Mouse (Mus musculus) frontal cortex, postnatal 10 days (tissue): ENCODE data around the gene Edar.

Source experiments
- DNase-seq, 2 experiments: peaks; one replicate each; pipeline ENCODE4 v3.0.0; 2022; ENCODE audit warnings: low spot score in 2 of 2, mixed read lengths in 1 of 2

Edar gene

DNA sequence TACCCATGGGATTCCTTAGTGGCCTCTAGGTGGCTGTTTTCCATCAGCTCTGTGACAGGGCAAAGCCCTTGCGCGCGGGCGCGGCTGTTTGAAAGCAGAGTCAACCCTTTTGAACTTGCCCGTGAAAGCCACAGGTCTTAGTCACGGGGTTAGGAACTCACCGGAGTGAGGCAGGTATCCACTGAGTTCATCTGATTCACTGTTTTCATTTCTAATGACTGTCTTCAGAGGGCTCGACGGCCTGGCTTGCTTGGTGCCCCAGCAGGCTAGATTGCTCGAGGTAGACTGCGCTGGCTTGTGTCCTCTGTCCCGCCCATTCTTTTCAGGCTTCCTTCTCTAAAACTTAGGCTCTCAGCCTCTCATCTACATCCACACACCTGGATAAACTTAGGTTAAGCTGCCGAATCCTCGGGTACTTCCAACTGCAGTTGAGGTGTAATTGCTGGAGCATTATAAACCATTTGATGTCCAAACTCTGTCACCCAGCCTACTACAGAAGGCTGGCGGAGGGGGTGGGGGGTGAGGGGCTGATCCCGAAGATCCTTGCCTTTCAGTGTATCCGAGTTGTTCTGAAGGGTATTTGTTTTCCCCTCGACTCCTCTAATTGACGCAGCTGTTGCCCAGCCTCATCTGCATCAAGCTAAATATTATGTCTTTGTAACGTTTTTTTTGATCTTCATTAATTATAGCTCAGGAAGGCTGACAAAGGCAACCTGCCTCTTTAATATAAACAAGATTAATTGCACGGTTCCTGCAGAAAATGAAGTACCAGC, 24.0 kb downstream of the Edar start:
- no peak for DNase-seq

DNA sequence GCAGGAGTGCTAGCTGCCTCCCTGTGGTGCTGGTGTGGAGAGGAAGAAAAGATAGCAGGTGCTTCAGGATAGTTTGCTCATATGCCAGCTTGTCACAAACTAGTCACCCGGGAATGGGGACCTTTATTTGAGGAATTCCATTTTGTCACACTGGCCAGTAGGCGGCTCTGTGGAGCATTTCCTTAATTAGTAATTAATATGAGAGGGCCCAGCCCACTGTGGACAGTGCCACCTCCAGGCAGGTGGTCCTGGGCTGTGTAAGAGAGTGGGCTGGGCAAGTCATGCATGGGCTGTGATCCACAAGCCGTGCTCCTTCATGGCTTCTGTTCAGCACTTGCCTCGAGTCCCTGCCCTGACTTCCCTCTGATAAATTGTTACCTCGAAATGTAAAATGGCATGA, 26.7 kb downstream of the Edar start:
- no peak for DNase-seq

DNA sequence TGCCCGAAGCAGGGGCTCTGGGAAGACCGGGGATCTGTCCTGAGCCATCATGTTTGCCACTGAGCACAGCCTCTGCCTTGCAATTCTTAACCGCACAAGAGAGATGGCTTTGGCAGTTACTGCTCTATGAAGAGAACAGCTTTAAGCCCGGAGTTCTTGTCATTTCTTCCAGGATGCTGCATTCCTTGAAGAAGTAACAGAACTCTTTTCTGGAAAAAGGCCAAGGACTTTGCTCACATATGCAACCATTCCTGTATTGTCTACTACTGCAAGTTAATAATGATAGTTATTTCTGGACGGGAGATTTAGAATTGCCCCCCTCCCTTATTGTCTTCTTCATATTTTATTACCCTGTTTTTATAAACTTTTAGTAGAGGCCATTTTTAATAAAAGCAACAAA, 30.8 kb downstream of the Edar start:
- no peak for DNase-seq

DNA sequence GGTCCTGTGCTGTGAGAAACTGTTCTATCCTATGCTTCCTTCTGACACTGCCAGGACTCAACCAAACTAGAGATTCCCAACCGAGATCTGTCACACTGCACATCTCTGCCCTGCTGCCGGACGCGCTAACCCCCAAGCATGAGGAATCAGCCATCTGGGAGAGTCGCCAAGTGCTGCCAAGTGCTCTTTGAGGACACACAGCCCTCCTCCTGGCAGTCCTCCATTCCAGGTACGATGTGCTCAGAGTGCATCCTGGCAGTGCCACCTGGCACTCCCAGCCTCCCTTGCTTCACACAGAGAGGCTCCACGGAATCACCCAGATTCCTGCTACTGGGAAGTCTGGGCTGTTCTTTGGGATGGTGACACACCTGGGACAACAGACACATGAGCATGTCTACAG, 31.3 kb downstream of the Edar start:
- DNase-seq: no peak

DNA sequence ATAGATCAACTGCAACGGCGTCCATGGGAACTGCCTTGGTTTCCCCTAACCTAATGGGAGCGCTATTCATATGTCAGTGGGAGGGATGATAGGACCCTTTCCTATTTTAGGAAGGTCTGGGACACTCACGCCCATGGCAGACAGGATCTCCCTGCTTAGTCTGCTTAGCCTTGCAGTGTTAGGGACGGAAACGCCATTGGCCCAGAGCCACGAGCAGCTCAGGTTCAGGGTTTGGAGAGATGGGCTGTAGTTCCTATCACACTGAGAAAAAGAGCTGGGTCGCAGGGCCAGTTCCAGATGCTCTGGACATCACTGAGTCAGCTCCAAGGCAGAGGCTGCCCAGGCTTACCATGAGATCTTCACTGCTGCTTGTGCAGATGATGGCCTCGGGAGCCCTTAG, 32.5 kb downstream of the Edar start:
- DNase-seq: no peak

DNA sequence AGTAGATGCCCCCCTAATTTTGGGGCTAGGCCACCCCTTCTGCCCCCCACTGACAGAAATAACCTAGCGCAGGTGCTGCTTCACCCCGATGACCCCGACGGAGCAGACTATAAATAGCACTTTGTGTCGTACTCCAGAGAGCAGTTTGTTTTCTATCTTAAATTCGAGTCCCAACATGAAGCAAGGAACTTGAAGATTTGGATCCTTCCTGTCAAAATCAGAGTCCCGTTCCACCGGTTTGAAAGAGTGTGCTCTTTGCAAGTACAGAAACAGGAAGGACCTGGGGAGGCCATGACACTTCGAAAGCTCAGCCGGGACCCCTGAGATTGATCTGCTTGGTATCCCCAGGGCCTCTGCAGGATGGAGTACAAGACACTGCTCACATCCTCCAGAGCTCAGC, 33.8 kb downstream of the Edar start:
- DNase-seq: no peak

DNA sequence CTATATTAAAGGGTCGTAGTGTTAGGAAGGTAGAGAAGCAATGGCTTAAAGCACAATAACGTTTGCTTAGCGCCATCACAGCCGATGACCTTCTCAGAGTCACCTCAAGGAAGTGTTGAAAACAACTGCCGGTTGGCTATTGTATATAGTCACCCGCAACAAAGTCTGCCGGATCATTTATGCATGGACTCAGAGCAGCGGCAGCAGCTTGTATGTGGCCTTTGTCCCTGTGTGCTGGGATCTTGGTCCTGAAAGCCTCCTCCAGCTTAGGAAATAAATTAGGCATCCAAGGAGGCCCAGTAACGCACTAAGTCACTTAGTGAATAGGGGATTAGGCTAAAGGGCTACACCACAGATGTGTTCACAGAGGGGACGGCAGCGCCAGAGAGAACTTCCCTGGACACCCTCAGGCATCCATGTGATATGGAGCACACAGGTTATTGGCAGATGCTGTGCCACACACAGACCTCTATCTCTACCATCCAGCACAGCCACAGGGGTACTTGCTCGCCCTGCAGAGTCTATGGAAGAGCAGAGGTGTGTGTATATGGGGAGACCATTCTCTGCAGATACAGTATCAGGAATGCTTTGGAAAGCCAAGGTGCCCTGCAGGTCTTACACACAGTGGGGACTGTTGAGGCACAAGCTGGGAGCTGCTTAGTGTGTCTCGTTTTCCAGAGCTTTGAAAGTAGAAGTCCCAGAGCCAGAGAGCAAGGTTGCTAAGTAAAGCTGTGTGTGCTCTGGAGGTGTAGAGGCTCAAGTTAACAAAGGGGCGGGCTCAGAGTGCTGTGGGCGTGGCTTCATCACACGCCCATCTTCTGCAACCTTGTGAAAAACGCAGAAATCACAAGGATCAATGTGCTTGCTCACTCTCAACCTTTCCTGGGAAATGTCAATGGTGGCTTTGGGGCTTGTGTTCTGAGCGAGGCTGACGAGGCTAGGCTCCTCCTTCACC, 34.7 kb downstream of the Edar start:
- no peak for DNase-seq

DNA sequence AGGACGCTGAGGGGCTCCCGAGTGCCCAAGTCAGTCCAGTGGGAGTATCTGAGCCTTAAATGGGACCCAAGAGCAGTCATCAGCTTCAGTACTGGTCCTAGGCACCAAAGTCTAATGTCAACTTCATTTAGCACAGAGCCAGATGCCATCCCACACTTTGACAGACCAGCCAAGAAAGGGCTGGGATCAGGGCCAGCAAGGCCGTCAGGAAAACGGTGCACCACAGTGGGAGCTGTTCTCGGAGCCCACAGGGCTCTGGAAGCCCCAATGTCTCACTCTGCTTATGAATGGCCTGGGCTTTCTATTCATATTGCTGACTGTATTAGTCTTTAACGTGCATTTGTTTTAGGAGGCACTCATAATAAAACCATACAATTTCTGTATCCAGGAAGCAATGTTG, 36.2 kb downstream of the Edar start:
- no peak for DNase-seq

DNA sequence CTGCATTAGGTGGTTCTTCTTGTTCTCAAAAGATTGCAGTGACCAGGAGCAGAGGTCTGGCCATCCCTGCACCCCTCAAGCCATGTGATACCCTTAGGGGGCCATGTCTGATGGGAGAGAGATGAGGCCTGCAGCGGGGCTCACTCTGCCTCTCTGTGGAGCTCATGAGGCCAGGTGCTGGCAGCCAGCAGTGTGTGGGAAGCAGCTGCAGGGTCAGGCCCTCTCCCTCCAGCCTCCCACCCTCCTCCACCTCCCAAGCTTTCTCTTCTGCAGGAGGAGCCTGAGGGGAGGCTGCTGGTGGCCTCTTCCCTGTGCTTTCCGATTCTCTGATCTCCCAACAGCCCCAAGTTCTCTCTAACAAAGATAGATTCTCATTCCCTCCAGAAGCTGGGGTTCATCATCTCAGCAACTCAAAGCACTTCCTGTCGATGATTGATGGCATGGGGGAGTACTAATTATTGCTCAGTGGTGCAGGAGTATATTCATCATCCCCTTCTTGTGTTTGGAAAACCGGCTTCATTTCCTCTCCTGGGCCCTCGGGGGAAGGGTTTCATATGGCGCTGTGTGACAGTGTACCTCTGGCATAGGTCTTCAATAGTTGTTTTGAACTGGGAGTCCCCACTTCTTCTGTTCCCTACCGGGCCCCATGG, 38.9 kb downstream of the Edar start:
- DNase-seq: no peak

DNA sequence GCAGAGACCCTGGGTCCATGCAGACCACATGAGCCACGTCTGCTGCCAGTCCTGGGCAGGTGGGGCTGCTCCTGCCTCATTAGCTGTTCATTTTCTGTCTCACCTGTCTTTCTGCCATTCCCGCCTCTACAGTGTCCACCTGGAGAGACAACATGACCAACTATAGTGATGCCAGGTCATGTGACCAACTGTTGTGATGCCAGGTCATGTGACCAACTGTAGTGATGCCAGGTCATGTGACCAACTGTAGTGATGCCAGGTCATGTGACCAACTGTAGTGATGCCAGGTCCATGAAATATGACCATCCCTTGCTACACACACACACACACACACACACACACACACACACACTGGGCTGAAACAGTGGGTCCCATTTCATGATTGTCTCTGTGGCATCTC, 41.9 kb downstream of the Edar start:
- DNase-seq: no peak

DNA sequence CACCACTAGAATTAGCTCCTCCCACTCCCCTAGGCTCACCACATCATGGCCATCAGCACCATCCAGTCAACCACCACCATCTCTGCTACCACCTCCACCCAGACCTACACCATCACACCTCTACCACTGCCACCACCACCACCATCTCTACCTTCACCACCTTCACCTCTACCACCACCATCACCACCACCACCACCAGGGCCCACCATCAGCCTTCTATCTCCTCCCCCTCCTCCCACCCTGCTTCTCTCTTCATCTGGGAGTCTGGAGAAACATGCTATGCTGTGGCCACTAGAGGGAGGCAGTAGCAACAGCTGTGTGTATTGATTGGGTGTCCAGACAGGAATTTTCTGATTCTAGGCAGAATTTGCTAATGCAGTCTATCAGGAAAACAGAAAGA, 47.9 kb downstream of the Edar start:
- peak in 1 of 2 experiments; percentile 32 for DNase-seq

DNA sequence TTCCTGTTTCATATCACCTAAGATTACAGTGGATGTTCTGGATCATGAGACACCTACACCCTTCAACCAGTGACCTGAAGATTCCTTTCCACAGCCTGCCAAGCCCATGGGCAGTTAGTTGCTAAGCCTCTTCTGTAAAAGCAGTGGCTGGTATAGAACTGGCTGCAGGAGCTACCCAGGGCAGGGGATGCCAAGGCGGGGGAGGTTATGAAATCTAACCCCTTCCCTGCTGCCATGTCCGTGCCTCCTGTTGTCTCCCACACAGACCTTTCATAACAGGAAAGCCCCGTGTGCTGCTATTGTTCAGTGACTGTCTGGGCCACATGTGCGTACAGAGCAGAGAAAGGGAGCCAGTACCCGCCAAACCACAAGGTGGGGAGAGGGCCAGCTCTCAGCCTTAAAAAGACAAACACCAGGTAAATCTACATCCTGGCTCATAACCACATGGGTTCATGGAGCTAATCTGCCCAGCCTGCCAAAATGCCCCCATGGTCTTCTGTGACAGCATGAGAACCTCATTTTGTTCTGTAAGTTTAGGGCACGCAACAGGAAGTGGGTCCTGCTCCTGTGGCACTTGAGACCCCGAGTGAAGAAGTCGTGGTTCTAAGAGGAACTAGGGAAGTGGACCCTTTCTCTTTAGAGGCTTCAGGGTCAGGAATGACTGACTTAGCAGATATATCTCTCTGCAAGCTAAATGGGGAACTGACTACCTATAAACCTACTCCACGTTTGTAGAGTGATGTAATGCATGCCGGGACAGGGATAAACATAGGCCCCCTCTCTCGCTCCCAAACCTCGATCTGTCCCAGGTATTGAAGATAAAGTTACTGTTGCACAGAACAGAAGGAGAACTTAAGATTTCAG, 50.4 kb downstream of the Edar start:
- no peak for DNase-seq

DNA sequence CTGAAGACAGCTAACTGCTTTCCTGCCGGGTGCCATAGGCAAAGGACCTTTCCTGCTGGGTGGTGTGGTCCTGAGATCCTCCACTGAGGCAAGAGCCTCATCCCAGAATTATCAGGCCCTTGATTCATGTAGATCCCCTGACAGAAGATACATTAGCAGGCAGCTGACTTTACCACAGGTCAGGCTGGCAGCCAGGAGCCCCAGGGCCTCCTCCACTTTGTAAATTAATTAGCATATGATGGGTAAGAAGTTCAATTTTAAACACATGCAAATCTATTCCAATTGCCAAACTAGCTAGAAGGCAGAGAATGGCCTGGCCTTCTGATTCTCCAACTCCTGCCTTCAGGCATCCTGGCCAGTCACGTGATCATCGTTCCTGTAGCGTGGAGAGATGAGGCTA, 56.2 kb downstream of the Edar start:
- DNase-seq: no peak

DNA sequence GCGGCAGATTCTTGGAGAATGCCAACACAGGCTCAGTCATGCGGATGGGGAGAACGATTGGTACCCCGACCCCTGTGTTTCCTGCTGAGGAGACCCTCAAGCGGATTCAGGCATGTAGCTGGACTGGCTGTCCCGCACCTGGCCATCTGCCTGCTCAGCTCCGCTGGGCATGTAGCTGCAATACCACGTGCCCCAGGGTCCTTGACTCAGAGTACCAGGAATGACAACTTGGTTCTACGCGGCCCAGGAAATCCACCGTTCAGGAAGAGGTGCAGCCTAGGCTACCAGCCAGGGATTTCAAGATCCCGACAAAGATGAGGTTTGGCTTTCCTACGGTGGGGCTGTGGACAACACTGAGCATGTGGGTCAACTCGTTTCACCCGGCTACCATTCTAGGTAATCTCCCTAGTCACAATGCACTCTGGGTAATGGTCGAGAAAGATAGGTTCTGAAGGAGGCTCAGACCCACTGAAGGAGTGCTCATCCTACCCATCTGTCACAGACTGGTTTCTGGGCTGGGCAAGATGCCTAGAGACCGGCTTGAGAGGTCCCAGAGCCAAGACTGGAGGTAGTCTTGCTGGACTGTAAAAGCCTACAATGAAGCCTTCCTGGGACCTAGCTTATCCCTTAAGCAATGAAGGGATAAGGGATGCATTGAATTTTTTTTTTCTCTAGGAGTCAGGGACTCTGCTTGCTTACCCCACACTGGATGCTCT, 56.8 kb downstream of the Edar start:
- DNase-seq: no peak

DNA sequence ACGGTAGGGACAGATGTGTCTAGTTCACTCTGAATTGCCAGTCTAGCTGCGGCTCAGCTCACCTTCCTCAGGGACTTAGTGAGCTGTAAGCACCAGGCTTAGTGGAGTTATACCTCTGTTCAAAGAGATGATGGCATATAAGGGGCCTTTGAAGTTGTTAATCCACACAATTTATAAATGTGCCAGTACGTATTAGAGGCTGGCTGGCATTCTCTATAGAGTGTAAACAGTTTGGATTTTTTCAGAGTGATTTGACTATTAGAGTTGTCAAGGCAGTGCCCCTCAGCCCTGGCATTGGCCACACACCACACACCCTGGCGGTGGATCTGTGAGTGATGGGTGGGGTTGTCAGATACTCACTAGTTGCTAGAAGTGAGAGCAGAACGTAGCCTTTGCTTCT, 58.9 kb downstream of the Edar start:
- DNase-seq: no peak

DNA sequence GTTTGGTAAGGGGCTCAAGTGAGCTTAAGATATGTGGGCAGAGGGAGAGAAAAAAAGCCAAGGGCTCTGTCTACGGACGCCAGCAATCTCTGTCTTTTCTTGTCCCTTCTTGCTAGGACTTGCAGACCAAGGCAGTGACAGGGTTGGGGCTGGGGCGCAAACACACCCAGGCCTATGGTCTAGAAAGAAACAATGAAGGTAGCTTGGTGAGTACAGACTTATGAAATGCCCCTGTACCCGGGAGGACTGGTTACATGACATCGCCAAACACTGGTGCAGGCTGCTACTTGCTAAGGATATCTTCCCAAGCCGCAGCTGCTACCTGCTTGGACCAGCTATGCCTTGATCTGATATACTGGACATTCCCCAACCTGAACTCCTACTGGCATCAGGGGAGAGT, 60.9 kb downstream of the Edar start:
- no peak for DNase-seq

DNA sequence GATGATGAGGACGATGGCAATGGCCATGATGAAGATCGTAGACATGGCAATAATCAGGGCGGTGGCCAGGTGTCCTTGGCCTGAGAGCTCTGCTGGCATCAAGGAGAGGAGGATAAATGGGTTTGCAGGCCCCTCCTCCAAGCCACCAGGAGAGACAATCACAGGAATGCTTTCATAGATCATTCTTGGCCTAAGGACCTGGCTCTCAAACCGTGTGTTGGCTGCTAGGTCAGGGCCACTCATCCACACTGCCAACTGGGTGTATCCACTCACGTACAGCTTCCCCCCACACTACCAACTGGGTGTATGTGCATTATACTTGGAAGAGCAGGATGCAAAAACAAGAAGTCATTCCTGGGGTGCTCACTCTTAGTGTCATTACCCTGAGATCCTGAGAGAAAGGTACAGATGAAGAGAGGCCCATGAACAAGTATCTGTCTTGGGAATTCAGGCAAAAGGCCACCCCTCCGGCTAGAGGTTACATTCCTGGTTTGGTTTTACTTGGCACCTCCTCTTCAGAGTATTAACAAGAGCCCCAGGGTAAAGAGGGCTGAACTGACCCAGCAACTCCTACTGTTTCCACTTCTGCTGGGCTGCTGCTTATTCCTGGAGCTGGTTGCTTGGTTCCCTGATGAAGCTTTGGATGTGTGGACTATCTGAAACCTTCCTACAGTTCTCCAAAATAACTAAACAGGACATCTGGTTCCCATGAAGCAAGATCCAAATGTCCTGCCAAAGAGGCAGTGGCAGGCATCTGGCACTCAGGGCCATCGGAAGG, 64.8 kb downstream of the Edar start:
- no peak for DNase-seq

DNA sequence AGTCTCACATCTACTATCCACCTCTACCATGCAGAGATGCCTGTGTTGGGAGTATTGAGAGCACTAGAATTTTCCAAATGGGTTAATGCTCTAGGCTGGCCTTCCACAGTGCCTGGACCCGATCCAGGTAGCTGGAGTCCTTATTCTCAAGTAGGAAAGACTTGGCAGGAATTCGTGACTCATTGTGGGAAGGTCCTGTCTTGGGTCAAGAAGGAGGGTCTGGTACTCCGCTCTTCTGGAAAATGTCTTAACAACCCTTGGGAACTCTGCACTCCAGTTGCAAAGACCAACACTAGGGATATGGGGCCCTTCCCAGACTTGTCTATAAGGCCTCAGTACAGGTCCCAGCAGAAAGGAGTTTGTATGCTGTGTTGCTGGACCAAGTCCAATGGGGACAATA, 66.6 kb downstream of the Edar start:
- no peak for DNase-seq

DNA sequence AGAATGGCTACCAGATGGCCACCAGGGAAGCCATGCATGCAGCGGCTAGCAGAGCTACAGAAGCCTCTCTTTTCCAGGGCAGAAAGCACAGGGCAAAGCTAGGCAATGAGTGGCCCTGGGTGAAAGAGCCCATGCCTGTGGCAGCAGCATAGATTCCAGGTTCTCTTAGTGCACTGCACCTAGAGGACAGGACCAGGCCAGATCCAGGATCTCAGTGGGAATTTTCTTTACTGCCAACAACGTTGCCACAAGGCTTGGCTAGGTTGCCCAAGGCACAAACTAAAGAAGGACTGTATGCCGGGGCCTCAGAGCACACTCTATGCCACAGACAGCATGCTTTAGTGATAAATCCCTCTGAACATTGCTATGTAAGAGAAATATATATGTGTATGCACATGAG, 69.1 kb downstream of the Edar start:
- no peak for DNase-seq

DNA sequence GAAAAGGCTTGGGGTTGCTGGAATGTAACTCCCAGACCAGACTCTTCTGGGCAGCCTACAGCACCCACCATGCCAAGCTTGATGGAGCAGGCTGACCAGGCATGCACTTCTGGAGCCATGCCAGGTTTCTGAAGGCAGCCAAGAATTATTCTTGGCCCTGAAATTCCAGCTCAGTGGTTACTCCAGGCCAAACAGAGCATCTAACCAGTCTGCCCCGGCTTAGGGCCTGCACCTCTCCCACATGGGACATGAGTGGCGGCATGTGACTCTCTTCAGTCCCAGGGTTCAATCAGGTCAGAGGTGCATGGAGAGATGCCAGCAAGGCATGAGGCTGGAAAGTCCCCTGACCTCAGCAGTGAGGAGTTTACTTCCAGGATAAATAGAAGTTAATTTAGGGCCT, 70.7 kb downstream of the Edar start:
- DNase-seq: peak; percentile 32 to 36
